Mouse (Mus musculus): Measurements from ENCODE around the gene Stk40. TPM values are rescaled to one million over a fixed set of nuclear protein-coding genes. Genes with fewer than 3 reads are reported as not detected.
A peak's percentile ranks its signal among the peaks of the same experiment; 100 is the strongest.

Stk40 gene
- polyA plus RNA-seq, 1 experiment from 2014 or later, result 38.0 TPM

DNA sequence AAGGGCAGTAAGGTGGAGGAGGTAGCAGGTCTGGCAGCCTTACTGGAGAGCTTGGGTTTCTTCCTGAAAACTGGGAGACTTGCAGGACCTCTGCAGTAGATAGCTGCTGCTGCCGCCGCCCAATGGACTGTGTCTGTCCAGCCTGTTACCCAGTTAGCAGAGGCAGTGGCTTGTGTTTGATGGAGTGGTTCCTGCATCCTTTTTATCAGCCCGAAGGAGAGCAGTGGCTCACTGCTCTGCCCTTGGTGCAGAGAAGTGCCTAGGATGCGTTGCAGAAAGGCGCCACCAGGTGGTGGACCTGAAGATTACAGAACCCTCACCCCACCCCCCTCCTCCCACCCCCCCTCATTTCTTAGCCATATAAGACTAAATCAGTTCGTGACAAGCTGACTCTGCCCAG lies 10.2 kb downstream of the Stk40 start:
- DNase-seq (peak; percentile 72), ATAC-seq (ENCODE audit: insufficient read depth) (no peak)
- H3K4me3 ChIP-seq (ENCODE audit: low read depth, low read length), result no peak overlapping the region
- H3K27ac ChIP-seq (ENCODE audit: low read depth), result no peak overlapping the region
- H3K4me1 ChIP-seq (ENCODE audit: insufficient read depth), result peaks cover 24% of the 10 kb centered on the region
- no peaks in the 10 kb centered on the region for H3K9me3 ChIP-seq (ENCODE audit: low read depth, low read length)
- TF ChIP-seq CTCF (IDR thresholded peaks at IDR 0.05; ENCODE audit: low read depth), result peak; percentile 67
- 21% methylated on average over 6 of the region's 6 CpGs for WGBS
- no peak overlapping the region for H3K4me2 ChIP-seq
- peaks cover 6% of the 10 kb centered on the region; the same call in 1 of the 2 replicates for H3K36me3 ChIP-seq (ENCODE audit: insufficient read depth)
- no peak overlapping the region for H3K9ac ChIP-seq
- no peaks in the 10 kb centered on the region for H3K27me3 ChIP-seq (ENCODE audit: insufficient read depth, low read length)

DNA sequence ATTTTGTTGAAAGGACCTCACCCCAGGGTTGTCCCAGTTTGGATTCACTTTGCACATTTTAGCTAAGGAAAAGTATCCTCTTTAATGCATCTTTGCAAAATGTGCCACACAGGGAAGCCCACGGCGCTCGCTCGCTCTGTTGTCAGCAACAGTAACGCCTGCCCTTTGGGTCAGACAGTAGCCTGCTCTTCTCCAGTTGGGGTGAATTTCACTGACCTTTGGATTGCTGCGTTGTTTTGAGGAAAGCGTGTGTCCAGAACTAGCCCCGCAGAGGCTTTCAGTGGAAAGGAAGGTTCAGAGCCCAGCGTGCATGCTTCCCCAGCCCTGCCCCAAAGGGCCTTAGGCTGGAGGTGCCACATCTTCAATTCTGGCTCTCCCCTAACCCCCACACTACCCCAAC lies 11.7 kb downstream of the Stk40 start:
- peaks cover 10% of the 10 kb centered on the region; the same call in 1 of the 2 replicates for H3K36me3 ChIP-seq (ENCODE audit: insufficient read depth)
- H3K9me3 ChIP-seq (ENCODE audit: low read depth, low read length), result no peaks in the 10 kb centered on the region
- DNase-seq (no peak), ATAC-seq (ENCODE audit: insufficient read depth) (no peak)
- H3K4me3 ChIP-seq (ENCODE audit: low read depth, low read length), result no peak overlapping the region
- no peak overlapping the region for H3K9ac ChIP-seq
- 84% methylated on average over 9 of the region's 9 CpGs for WGBS
- no peak overlapping the region for H3K27ac ChIP-seq (ENCODE audit: low read depth)
- no peaks in the 10 kb centered on the region for H3K27me3 ChIP-seq (ENCODE audit: insufficient read depth, low read length)
- no peak overlapping the region for H3K4me2 ChIP-seq
- peaks cover 10% of the 10 kb centered on the region for H3K4me1 ChIP-seq (ENCODE audit: insufficient read depth)
- no peak for TF ChIP-seq CTCF (IDR thresholded peaks at IDR 0.05; ENCODE audit: low read depth)

DNA sequence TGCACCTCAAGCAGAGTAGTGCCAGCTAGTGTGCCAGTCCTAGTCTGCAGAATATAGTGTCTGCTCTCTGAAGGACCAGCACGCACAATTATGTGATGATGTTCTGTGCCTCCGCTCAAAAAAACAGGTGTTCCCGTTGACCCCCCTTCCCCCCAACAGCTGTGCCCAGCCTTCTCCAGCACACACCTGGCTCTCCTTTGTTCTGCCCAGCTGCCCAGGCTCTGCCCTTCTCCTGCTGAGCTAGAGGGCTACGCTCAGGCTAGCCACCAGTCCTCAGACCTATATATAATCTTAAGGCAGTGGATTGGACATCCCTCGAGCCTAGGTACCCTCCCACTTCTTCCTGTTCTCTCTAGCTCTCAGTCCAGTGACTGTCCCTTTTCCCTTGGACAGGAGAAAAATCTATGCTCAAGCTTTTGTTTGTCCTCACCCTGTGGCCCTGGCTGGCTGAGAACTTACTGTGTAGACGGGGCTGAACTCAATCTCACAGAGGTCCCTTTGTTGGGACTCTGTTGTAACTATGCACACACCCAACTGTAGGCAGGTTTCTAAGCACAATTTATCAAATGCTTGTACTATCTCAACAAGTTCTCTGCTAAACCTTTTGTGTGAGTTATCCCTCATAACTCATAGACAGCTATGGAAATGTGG lies 12.2 kb downstream of the Stk40 start:
- Histone ChIP-seq H3K9ac (no peak overlapping the region), H3K27me3 (ENCODE audit: insufficient read depth, low read length) (no peaks in the 10 kb centered on the region), H3K36me3 (ENCODE audit: insufficient read depth) (peaks cover 10% of the 10 kb centered on the region; the same call in 1 of the 2 replicates), H3K4me1 (ENCODE audit: insufficient read depth) (peaks cover 4% of the 10 kb centered on the region), H3K4me3 (ENCODE audit: low read depth, low read length) (no peak overlapping the region), H3K9me3 (ENCODE audit: low read depth, low read length) (no peaks in the 10 kb centered on the region), H3K4me2 (no peak overlapping the region), H3K27ac (ENCODE audit: low read depth) (no peak overlapping the region)
- no peak for DNase-seq
- no peak for TF ChIP-seq CTCF (IDR thresholded peaks at IDR 0.05; ENCODE audit: low read depth)
- ATAC-seq (ENCODE audit: insufficient read depth), result no peak
- WGBS, result 66% methylated on average over 6 of the region's 6 CpGs

DNA sequence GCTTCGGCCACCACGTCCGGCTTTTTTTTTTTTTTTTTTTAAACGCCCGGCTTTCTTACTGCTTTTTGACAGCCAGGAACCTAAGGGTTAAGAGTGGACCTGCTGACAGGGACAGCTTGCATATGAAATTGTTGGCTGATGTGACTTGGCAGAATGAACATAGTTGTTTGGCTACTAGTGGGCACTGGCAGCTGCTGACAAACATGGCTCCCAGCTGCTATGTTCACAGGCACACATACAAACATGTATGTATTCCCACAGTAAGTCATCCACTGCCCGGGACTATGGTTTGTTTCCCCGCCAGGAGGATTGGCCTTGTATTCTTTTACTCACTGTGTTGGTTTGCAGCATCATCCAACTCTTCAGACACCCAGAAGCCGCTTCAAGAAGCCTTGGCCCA lies 13.4 kb downstream of the Stk40 start:
- DNase-seq (peak; percentile 42), ATAC-seq (ENCODE audit: insufficient read depth) (no peak)
- no peak overlapping the region for H3K4me2 ChIP-seq
- H3K27me3 ChIP-seq (ENCODE audit: insufficient read depth, low read length), result no peaks in the 10 kb centered on the region
- no peak overlapping the region for H3K9ac ChIP-seq
- 67% methylated on average over 8 of the region's 8 CpGs for WGBS
- H3K36me3 ChIP-seq (ENCODE audit: insufficient read depth), result peaks cover 12% of the 10 kb centered on the region; the same call in 1 of the 2 replicates
- H3K27ac ChIP-seq (ENCODE audit: low read depth), result peak overlapping the region; percentile 30; the same call in 1 of the 2 replicates
- no peak overlapping the region for H3K4me3 ChIP-seq (ENCODE audit: low read depth, low read length)
- H3K4me1 ChIP-seq (ENCODE audit: insufficient read depth), result no peaks in the 10 kb centered on the region
- H3K9me3 ChIP-seq (ENCODE audit: low read depth, low read length), result 0 out of 2 replicates have a peak, but pooled peaks cover 6% of the 10 kb centered on the region
- no peak for TF ChIP-seq CTCF (IDR thresholded peaks at IDR 0.05; ENCODE audit: low read depth)

DNA sequence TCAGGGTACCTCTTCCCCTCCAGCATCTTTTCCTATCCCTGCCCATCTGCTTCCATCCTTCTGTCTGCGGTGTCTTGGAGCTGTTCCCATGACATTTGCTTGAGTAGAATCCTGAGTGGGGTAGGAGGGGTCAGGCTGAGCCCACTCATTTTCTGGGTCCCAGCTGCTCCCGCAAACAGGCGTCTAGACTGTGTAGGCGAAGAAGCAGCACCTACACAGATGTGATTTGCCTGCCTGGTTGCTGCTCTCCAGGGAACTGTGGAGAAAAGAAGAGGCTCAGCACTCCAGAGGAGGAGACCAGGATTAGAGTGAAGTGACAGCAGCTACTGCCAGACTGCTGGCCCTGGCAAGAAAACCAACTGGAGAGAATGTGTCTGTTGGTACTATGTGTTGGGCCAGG lies 14.9 kb downstream of the Stk40 start:
- H3K27ac ChIP-seq (ENCODE audit: low read depth), result no peak overlapping the region
- no peak for TF ChIP-seq CTCF (IDR thresholded peaks at IDR 0.05; ENCODE audit: low read depth)
- 0 out of 2 replicates have a peak, but pooled peaks cover 6% of the 10 kb centered on the region for H3K9me3 ChIP-seq (ENCODE audit: low read depth, low read length)
- 80% methylated on average over 4 of the region's 4 CpGs for WGBS
- no peak for ATAC-seq (ENCODE audit: insufficient read depth)
- DNase-seq, result no peak
- H3K27me3 ChIP-seq (ENCODE audit: insufficient read depth, low read length), result no peaks in the 10 kb centered on the region
- no peak overlapping the region for H3K4me3 ChIP-seq (ENCODE audit: low read depth, low read length)
- H3K4me2 ChIP-seq, result no peak overlapping the region
- no peak overlapping the region for H3K9ac ChIP-seq
- peaks cover 12% of the 10 kb centered on the region; the same call in 1 of the 2 replicates for H3K36me3 ChIP-seq (ENCODE audit: insufficient read depth)
- no peaks in the 10 kb centered on the region for H3K4me1 ChIP-seq (ENCODE audit: insufficient read depth)

DNA sequence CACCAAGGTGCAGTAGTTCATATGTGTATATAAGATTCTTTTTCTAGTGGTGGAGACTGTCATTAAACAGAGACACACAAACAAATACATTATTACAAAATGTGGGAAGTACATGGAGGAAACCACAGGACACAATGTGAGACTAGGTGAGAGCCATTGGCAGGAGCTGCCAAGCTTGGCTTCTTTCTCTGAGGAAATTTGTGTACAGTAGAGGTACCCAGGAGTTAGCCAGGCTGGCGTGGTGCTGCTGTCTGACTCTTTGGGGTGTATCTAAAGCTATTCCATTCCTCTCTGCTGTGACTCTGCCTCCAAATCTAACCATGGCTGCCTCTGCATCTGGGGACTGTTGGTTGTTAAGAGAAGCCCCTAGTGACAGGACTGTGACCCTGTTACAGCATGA lies 15.3 kb downstream of the Stk40 start:
- H3K36me3 ChIP-seq (ENCODE audit: insufficient read depth), result peaks cover 12% of the 10 kb centered on the region; the same call in 1 of the 2 replicates
- no peaks in the 10 kb centered on the region for H3K4me1 ChIP-seq (ENCODE audit: insufficient read depth)
- WGBS, result 83% methylated on average over 1 of the region's 1 CpGs
- TF ChIP-seq CTCF (IDR thresholded peaks at IDR 0.05; ENCODE audit: low read depth), result no peak
- ATAC-seq (ENCODE audit: insufficient read depth) (no peak), DNase-seq (no peak)
- no peak overlapping the region; the same call in 1 of the 2 replicates for H3K27ac ChIP-seq (ENCODE audit: low read depth)
- no peak overlapping the region for H3K4me3 ChIP-seq (ENCODE audit: low read depth, low read length)
- H3K9me3 ChIP-seq (ENCODE audit: low read depth, low read length), result 0 out of 2 replicates have a peak, but pooled peaks cover 6% of the 10 kb centered on the region
- no peaks in the 10 kb centered on the region for H3K27me3 ChIP-seq (ENCODE audit: insufficient read depth, low read length)
- H3K9ac ChIP-seq, result no peak overlapping the region
- no peak overlapping the region for H3K4me2 ChIP-seq

DNA sequence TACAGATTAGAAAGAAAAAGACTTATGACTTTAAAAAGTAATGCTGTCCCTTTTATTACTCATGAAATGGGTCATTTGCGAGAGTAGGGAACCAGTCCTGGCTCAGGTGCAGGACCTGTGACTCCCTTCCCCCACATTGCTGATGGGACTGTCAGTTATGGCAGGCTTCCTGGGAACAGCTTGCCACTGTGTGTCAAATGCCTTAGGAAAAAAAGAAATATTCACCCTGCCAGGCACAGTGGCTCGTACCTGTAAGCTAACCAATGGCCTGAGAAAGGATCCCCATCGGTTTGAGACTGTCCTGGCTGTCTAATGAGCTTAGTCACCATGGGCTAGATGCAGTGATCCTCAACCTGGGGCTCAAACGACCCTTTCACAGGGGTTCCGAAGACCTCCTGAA lies 16.3 kb downstream of the Stk40 start:
- DNase-seq (no peak), ATAC-seq (ENCODE audit: insufficient read depth) (no peak)
- Histone ChIP-seq H3K27me3 (ENCODE audit: insufficient read depth, low read length) (no peaks in the 10 kb centered on the region), H3K4me3 (ENCODE audit: low read depth, low read length) (no peak overlapping the region), H3K4me2 (no peak overlapping the region), H3K9ac (no peak overlapping the region), H3K27ac (ENCODE audit: low read depth) (no peak overlapping the region), H3K4me1 (ENCODE audit: insufficient read depth) (no peaks in the 10 kb centered on the region), H3K36me3 (ENCODE audit: insufficient read depth) (peaks cover 21% of the 10 kb centered on the region), H3K9me3 (ENCODE audit: low read depth, low read length) (0 out of 2 replicates have a peak, but pooled peaks cover 6% of the 10 kb centered on the region)
- TF ChIP-seq CTCF (IDR thresholded peaks at IDR 0.05; ENCODE audit: low read depth), result no peak
- WGBS, result 89% methylated on average over 5 of the region's 5 CpGs

Data from lung, embryonic 14.5 days (tissue).